Mouse (Mus musculus): ENCODE measurements at regions not wholly inside any gene's neighbourhood (a gene's known extent, or its start where the extent isn't known, plus 50 kb on each side); places are given as distances from the start of the nearest gene placed in this dataset.

- TF ChIP-seq CTCF (IDR thresholded peaks at IDR 0.05; ENCODE audit: low read depth, low read length), result no peak
- no peak for TF ChIP-seq GATA2 (IDR thresholded peaks at IDR 0.05; ENCODE audit: borderline replicate concordance, low read depth, low read length)
- no peak for TF ChIP-seq TAL1 (conservative IDR thresholded peaks at IDR 0.05; ENCODE audit: low read depth, low read length)
- no peak for TF ChIP-seq POLR2AphosphoS5 (IDR thresholded peaks at IDR 0.05; ENCODE audit: insufficient replicate concordance, low read depth, low read length)
These were observed 65.8 kb downstream of the Cstad start for GRCm38 (mm10) chr2:30660613-30660991.
